Mouse (Mus musculus): ENCODE results near the gene Cnnm2.

- TF ChIP-seq CTCF (IDR thresholded peaks at IDR 0.05; ENCODE audit: insufficient read depth, low read depth, low read length), result no peak
- TF ChIP-seq POLR2A (IDR thresholded peaks at IDR 0.05; ENCODE audit: insufficient read depth, low read depth, low read length), result no peak
These were observed 74.7 kb downstream of the Cnnm2 start for GRCm38 (mm10) chr19:46836085-46836484.

Measured in olfactory bulb, adult 2 months (tissue).